Mouse (Mus musculus): ENCODE results near the gene Vav2. TPM values are rescaled to one million over a fixed set of nuclear protein-coding genes. Genes with fewer than 3 reads are reported as not detected.

Gene Vav2
- polyA plus RNA-seq, 1 experiment from 2014 or later = 3.2 TPM

GRCm38 (mm10) chr2:27438281-27438680 is 11.4 kb upstream of the Vav2 start:
- Histone ChIP-seq H3K4me2 (no peak overlapping the region), H3K4me1 (replicated peaks) (peaks cover 34% of the 10 kb centered on the region), H3K9ac (no peak overlapping the region), H3K36me3 (no peaks in the 10 kb centered on the region), H3K27me3 (no peaks in the 10 kb centered on the region), H3K4me3 (replicated peaks) (no peak overlapping the region), H3K9me3 (replicated peaks) (no peaks in the 10 kb centered on the region), H3K27ac (no peak overlapping the region)
- ATAC-seq (ENCODE audit: low read depth) (peak; percentile 55; the same call in 1 of the 2 replicates), DNase-seq (peak; percentile 69)
- WGBS (ENCODE audit: insufficient replicate concordance) = 5% methylated on average over 11 of the region's 11 CpGs

GRCm38 (mm10) chr2:27437876-27438275 is 11.0 kb upstream of the Vav2 start:
- Histone ChIP-seq H3K4me3 (replicated peaks) (no peak overlapping the region), H3K27ac (no peak overlapping the region), H3K4me1 (replicated peaks) (peaks cover 30% of the 10 kb centered on the region), H3K27me3 (no peaks in the 10 kb centered on the region), H3K9ac (no peak overlapping the region), H3K4me2 (no peak overlapping the region), H3K9me3 (replicated peaks) (no peaks in the 10 kb centered on the region), H3K36me3 (no peaks in the 10 kb centered on the region)
- DNase-seq = no peak
- 76% methylated on average over 1 of the region's 1 CpGs for WGBS (ENCODE audit: insufficient replicate concordance)
- no peak for ATAC-seq (ENCODE audit: low read depth)

GRCm38 (mm10) chr2:27432599-27432998 is 5.8 kb upstream of the Vav2 start:
- peaks cover 9% of the 10 kb centered on the region for H3K4me1 ChIP-seq (replicated peaks)
- H3K4me2 ChIP-seq = no peak overlapping the region
- no peak overlapping the region for H3K4me3 ChIP-seq (replicated peaks)
- no peak overlapping the region for H3K27ac ChIP-seq
- DNase-seq = no peak
- H3K9me3 ChIP-seq (replicated peaks) = no peaks in the 10 kb centered on the region
- no peaks in the 10 kb centered on the region for H3K36me3 ChIP-seq
- WGBS (ENCODE audit: insufficient replicate concordance) = 55% methylated on average over 2 of the region's 2 CpGs
- H3K27me3 ChIP-seq = no peaks in the 10 kb centered on the region
- no peak overlapping the region for H3K9ac ChIP-seq
- no peak for ATAC-seq (ENCODE audit: low read depth)

- ATAC-seq (ENCODE audit: low read depth) (no peak), DNase-seq (no peak)
- Histone ChIP-seq H3K4me2 (no peak overlapping the region), H3K36me3 (no peaks in the 10 kb centered on the region), H3K27ac (no peak overlapping the region), H3K9me3 (replicated peaks) (no peaks in the 10 kb centered on the region), H3K9ac (no peak overlapping the region), H3K4me1 (replicated peaks) (peaks cover 27% of the 10 kb centered on the region), H3K4me3 (replicated peaks) (no peak overlapping the region), H3K27me3 (peaks cover 11% of the 10 kb centered on the region)
- WGBS (ENCODE audit: insufficient replicate concordance) = 79% methylated on average over 7 of the region's 7 CpGs
Observed at GRCm38 (mm10) chr2:27430621-27431020, 3.8 kb upstream of the Vav2 start.

- ATAC-seq (ENCODE audit: low read depth) = no peak
- no peak overlapping the region for H3K4me2 ChIP-seq
- WGBS (ENCODE audit: insufficient replicate concordance) = 0% methylated on average over 4 of the region's 4 CpGs
Observed at GRCm38 (mm10) chr2:27428071-27428470, 1.2 kb upstream of the Vav2 start.

GRCm38 (mm10) chr2:27426406-27426854 is 403 bp downstream of the Vav2 start:
- DNase-seq = peak; percentile 45
- Histone ChIP-seq H3K27ac (peak overlapping the region; percentile 68), H3K9me3 (replicated peaks) (no peaks in the 10 kb centered on the region), H3K4me2 (peak overlapping the region; percentile 99), H3K9ac (peak overlapping the region; percentile 80), H3K27me3 (peaks cover 31% of the 10 kb centered on the region), H3K4me1 (replicated peaks) (peaks cover 53% of the 10 kb centered on the region), H3K36me3 (no peaks in the 10 kb centered on the region), H3K4me3 (replicated peaks) (peak overlapping the region; percentile 79)
- under 1% methylated on average over 60 of the region's 64 CpGs for WGBS (ENCODE audit: insufficient replicate concordance)
- ATAC-seq (ENCODE audit: low read depth) = peak; percentile 63

More at GRCm38 (mm10) chr2:27428071-27428470, 1.2 kb upstream of the Vav2 start:
- no peak overlapping the region for H3K27ac ChIP-seq
- H3K4me3 ChIP-seq (replicated peaks) = no peak overlapping the region
- no peaks in the 10 kb centered on the region for H3K36me3 ChIP-seq
- peaks cover 46% of the 10 kb centered on the region for H3K4me1 ChIP-seq (replicated peaks)
- H3K27me3 ChIP-seq = peaks cover 31% of the 10 kb centered on the region
- no peak overlapping the region for H3K9ac ChIP-seq
- DNase-seq = peak; percentile 59
- no peaks in the 10 kb centered on the region for H3K9me3 ChIP-seq (replicated peaks)

- WGBS (ENCODE audit: insufficient replicate concordance) = under 1% methylated on average over 59 of the region's 60 CpGs
- DNase-seq = no peak
- Histone ChIP-seq H3K27me3 (peaks cover 31% of the 10 kb centered on the region), H3K4me2 (peak overlapping the region; percentile 99), H3K36me3 (no peaks in the 10 kb centered on the region), H3K4me1 (replicated peaks) (peaks cover 58% of the 10 kb centered on the region), H3K4me3 (replicated peaks) (peak overlapping the region; percentile 79), H3K27ac (peak overlapping the region; percentile 55), H3K9ac (peak overlapping the region; percentile 80), H3K9me3 (replicated peaks) (no peaks in the 10 kb centered on the region)
- no peak for ATAC-seq (ENCODE audit: low read depth)
Observed at GRCm38 (mm10) chr2:27425751-27426405, 955 bp downstream of the Vav2 start.

- H3K27ac ChIP-seq = 0 out of 2 replicates have a peak overlapping the region, but pooled peaks have one; percentile 55
- peak overlapping the region; percentile 99 for H3K4me2 ChIP-seq
- peaks cover 64% of the 10 kb centered on the region for H3K4me1 ChIP-seq (replicated peaks)
- H3K4me3 ChIP-seq (replicated peaks) = peak overlapping the region; percentile 79
- no peaks in the 10 kb centered on the region for H3K9me3 ChIP-seq (replicated peaks)
- peaks cover 31% of the 10 kb centered on the region for H3K27me3 ChIP-seq
- H3K9ac ChIP-seq = peak overlapping the region; percentile 80
- H3K36me3 ChIP-seq = no peaks in the 10 kb centered on the region
- ATAC-seq (ENCODE audit: low read depth) (no peak), DNase-seq (no peak)
- 9% methylated on average over 20 of the region's 20 CpGs for WGBS (ENCODE audit: insufficient replicate concordance)
Observed at GRCm38 (mm10) chr2:27425161-27425611, 1.6 kb downstream of the Vav2 start.

GRCm38 (mm10) chr2:27423596-27423995 is 3.2 kb downstream of the Vav2 start:
- Histone ChIP-seq H3K9me3 (replicated peaks) (no peaks in the 10 kb centered on the region), H3K27ac (no peak overlapping the region), H3K4me1 (replicated peaks) (peaks cover 79% of the 10 kb centered on the region), H3K4me3 (replicated peaks) (no peak overlapping the region), H3K36me3 (no peaks in the 10 kb centered on the region), H3K27me3 (peaks cover 31% of the 10 kb centered on the region), H3K4me2 (no peak overlapping the region), H3K9ac (no peak overlapping the region)
- 82% methylated on average over 7 of the region's 7 CpGs for WGBS (ENCODE audit: insufficient replicate concordance)
- DNase-seq (no peak), ATAC-seq (ENCODE audit: low read depth) (no peak)

- peaks cover 28% of the 10 kb centered on the region for H3K27me3 ChIP-seq
- H3K27ac ChIP-seq = no peak overlapping the region
- 64% methylated on average over 20 of the region's 20 CpGs for WGBS (ENCODE audit: insufficient replicate concordance)
- no peak overlapping the region for H3K4me2 ChIP-seq
- H3K4me3 ChIP-seq (replicated peaks) = no peak overlapping the region
- DNase-seq (no peak), ATAC-seq (ENCODE audit: low read depth) (no peak)
- H3K9me3 ChIP-seq (replicated peaks) = no peaks in the 10 kb centered on the region
- H3K36me3 ChIP-seq = no peaks in the 10 kb centered on the region
- peaks cover 85% of the 10 kb centered on the region for H3K4me1 ChIP-seq (replicated peaks)
- no peak overlapping the region for H3K9ac ChIP-seq
Observed at GRCm38 (mm10) chr2:27421293-27422068, 5.4 kb downstream of the Vav2 start.

- H3K4me1 ChIP-seq (replicated peaks) = peaks cover 87% of the 10 kb centered on the region
- no peak overlapping the region for H3K9ac ChIP-seq
- DNase-seq = no peak
- 15% methylated on average over 6 of the region's 6 CpGs for WGBS (ENCODE audit: insufficient replicate concordance)
- H3K27me3 ChIP-seq = peaks cover 2% of the 10 kb centered on the region; the same call in 1 of the 2 replicates
- peak overlapping the region; percentile 15; the same call in 1 of the 2 replicates for H3K4me2 ChIP-seq
- H3K27ac ChIP-seq = peak overlapping the region; percentile 31
- no peaks in the 10 kb centered on the region for H3K9me3 ChIP-seq (replicated peaks)
- H3K4me3 ChIP-seq (replicated peaks) = no peak overlapping the region
- no peaks in the 10 kb centered on the region for H3K36me3 ChIP-seq
- ATAC-seq (ENCODE audit: low read depth) = no peak
Observed at GRCm38 (mm10) chr2:27418577-27419070, 8.2 kb downstream of the Vav2 start.
